Mouse (Mus musculus) megakaryocyte, embryonic 14.5 days (primary cell): Measurements from ENCODE around the gene 2310039H08Rik.

Source experiments
- FLI1 ChIP-seq: IDR thresholded peaks from 2 replicates; pipeline ENCODE4 v1.6.1; 2012; ENCODE audit warnings: low read length, inconsistent platforms, mixed read lengths
- GATA1 ChIP-seq: IDR thresholded peaks from 3 replicates; pipeline ENCODE4 v1.6.1; 2012; ENCODE audit warnings: mixed read lengths, low read length, inconsistent platforms, borderline replicate concordance

DNA sequence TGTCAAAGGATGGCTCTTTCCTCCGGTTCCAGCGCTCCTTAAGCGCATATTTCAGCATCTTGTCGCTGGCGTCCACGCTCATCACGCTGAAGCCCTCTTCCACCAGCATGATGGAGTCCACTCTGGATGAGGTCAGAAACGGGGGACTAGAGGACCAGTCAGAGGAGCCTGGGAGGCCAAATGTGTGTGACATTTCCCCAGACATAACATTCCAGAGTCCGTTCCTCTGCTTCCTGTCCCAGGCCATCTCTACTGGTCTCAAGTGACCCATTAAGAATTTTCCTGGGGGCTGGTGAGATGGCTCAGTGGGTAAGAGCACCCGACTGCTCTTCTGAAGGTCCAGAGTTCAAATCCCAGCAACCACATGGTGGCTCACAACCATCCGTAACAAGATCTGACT is 45.2 kb upstream of the 2310039H08Rik start:
- TF ChIP-seq GATA1 = no peak
- no peak for TF ChIP-seq FLI1
